Mouse (Mus musculus): ENCODE data around the gene Ssc5d. TPM values are rescaled to one million over a fixed set of nuclear protein-coding genes. Genes with fewer than 3 reads are reported as not detected.

The Ssc5d gene
- polyA plus RNA-seq, 1 experiment, result 0.05 TPM

DNA sequence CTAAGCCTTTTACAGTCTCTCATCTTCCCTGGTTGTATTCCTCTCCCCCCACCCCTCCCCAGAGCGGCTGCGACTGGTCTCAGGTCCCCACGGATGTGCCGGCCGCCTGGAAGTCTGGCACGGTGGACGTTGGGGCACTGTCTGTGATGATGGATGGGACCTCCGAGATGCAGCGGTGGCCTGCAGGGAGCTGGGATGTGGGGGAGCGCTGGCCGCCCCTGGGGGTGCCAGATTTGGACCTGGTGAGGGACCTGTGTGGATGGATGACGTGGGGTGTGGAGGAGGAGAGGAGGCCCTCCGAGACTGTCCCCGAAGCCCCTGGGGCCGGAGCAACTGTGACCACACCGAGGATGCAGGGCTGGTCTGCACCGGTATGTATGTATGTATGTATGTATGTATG, 2.7 kb downstream of the Ssc5d start:
- no peak for TF ChIP-seq GATA1 (IDR thresholded peaks at IDR 0.05; ENCODE audit: low read length)

- no peak for TF ChIP-seq GATA1 (IDR thresholded peaks at IDR 0.05; ENCODE audit: low read length)
Observed at GRCm38 (mm10) chr7:4933103-4933502, 7.5 kb downstream of the Ssc5d start.

DNA sequence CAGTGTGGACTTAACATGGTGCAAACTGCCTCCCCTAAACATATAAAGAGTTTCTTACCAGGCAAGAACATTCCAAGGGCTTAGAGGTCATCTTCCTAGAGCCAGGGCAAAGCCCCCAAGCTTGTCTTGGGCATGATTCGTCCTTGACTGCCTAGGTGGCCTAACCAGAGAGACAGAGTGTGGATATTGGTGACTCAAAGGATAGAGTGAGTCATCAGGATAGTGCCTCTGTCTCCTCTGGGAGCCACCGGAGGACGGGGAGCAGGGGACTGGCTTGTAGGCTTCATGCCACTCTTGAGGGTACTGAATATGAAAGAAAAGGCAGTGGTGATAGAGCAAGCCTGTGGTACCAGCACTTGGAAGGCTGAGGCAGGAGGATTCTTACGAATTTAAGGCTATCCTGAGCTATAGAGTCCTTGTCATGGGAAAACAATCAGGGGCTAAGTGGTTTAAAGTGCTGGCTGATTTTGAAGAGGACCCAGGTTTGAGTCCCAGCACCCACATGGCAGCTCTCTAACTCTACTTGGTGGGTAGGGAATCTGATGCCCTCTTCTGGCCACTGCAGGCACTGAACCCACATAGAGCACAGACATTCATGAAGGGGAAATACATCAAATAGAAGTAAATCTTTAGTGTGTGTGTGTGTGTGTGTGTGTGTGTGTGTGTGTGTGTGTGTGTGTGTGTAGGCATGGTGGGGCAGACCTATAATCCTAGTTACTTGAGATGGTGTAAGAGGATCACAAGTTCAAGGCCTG, 8.8 kb downstream of the Ssc5d start:
- no peak for TF ChIP-seq GATA1 (IDR thresholded peaks at IDR 0.05; ENCODE audit: low read length)

DNA sequence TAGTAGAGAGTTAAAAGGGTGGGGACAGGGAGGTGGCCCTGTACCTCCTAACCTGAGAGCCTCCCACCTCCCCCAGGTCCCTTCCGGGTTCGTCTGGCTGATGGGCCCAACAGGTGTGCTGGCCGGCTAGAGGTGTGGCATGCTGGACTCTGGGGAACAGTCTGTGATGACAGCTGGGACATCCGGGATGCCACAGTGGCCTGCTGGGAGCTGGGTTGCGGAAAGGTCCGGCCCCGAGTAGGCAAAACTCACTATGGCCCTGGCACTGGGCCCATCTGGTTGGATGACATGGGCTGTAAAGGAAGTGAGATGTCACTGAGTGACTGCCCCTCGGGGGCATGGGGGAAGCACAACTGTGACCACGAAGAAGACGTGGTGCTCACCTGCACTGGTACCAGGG, 11.2 kb downstream of the Ssc5d start:
- TF ChIP-seq GATA1 (IDR thresholded peaks at IDR 0.05; ENCODE audit: low read length), result no peak

GRCm38 (mm10) chr7:4937392-4937791, 11.8 kb downstream of the Ssc5d start:
- TF ChIP-seq GATA1 (IDR thresholded peaks at IDR 0.05; ENCODE audit: low read length), result no peak

DNA sequence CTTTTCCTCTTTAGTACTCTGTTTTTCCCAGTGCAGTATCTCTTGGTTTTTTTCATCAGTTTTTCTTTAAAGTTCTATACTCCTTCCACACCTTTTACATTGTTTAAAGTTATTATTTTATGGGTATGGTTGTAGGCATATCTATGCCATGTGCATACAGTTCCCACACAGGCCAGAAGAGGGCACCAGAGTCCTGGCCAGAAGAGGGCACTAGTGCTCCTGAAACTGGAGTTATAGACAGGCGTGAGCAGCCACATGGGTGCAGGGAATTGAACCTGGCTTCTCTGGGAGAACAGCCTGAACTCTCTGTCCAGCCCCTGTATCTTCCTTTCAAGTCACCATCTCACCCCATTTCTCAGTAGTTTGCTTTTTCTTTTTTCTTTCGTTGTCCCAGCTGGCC, 12.9 kb downstream of the Ssc5d start:
- TF ChIP-seq GATA1 (IDR thresholded peaks at IDR 0.05; ENCODE audit: low read length), result no peak

GRCm38 (mm10) chr7:4940068-4940479, 14.5 kb downstream of the Ssc5d start:
- no peak for TF ChIP-seq GATA1 (IDR thresholded peaks at IDR 0.05; ENCODE audit: low read length)

GRCm38 (mm10) chr7:4942673-4943072, 17.1 kb downstream of the Ssc5d start:
- no peak for TF ChIP-seq GATA1 (IDR thresholded peaks at IDR 0.05; ENCODE audit: low read length)

- TF ChIP-seq GATA1 (IDR thresholded peaks at IDR 0.05; ENCODE audit: low read length), result no peak
Observed at GRCm38 (mm10) chr7:4943223-4943815, 17.7 kb downstream of the Ssc5d start.

DNA sequence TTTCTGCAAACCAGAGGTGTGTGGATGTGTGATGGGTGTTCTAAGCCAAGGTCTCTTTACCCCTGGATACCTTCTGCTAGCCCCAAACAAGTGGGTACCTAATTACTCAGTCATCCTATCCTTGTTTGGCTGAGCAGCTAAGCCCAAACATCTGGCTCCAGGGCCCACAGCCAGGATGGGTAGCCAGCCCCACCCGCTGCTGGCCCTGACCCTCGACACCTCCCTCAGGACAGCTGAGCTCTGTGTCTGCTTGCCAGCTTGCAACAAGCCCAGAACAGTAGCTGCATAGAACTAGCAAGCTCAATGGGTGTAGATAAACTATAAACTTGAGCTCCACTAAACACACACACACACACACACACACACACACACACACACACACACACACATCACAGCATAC, 22.3 kb downstream of the Ssc5d start:
- TF ChIP-seq GATA1 (IDR thresholded peaks at IDR 0.05; ENCODE audit: low read length), result no peak

GRCm38 (mm10) chr7:4948386-4948785, 22.8 kb downstream of the Ssc5d start:
- TF ChIP-seq GATA1 (IDR thresholded peaks at IDR 0.05; ENCODE audit: low read length), result no peak

GRCm38 (mm10) chr7:4950561-4951342, 25.2 kb downstream of the Ssc5d start:
- no peak for TF ChIP-seq GATA1 (IDR thresholded peaks at IDR 0.05; ENCODE audit: low read length)

DNA sequence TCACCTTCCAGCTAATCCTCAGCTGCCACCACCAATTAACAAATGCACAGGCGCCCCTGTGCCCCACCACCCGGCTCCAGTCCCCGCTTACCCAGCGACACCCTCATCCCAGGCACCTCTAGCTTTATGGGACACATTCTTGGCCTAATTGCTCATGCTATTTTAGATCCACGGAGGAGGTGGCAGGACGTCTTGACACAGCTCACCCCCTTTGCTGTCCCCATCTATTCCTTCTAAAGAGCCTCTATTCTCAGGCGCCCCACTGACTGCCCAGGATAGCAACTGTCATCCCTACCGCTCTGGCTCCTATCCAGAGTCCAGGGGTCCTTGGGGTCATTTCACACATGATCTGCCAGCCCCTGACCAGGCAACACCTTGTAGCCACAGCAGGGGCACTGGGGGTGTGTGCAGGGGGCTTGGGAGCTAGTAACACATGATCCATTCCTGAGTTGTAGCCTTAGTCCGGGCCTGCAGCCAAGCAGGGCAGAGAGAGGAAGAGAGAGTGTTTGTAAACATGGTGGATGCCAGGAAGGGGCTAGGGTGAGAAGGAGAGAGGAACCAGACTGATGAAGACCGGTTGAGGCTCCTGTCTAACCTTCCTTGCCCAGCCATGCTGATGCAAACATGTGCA, 28.3 kb downstream of the Ssc5d start:
- TF ChIP-seq GATA1 (IDR thresholded peaks at IDR 0.05; ENCODE audit: low read length), result no peak

- TF ChIP-seq GATA1 (IDR thresholded peaks at IDR 0.05; ENCODE audit: low read length), result no peak
Observed at GRCm38 (mm10) chr7:4957361-4957760, 31.8 kb downstream of the Ssc5d start.

DNA sequence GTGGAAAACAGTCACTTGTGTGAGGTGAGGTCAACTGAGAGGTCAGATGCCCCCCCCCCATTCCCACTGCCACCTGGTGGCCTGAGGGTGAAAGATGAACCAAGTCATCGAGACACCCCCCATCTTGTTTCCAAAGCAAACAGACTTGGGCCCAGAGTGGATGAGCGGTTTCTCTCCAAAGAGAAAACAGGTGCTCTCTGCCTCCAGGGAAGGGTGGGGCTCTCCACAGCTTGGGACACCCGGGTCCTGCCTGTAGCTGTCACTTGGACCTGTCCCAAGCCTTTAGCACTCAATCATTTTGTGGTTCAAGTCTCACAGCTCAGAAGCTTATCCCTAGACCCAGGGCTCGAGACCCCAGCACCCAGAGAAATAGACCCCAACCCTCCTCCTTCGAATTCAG, 37.9 kb downstream of the Ssc5d start:
- no peak for TF ChIP-seq GATA1 (IDR thresholded peaks at IDR 0.05; ENCODE audit: low read length)

DNA sequence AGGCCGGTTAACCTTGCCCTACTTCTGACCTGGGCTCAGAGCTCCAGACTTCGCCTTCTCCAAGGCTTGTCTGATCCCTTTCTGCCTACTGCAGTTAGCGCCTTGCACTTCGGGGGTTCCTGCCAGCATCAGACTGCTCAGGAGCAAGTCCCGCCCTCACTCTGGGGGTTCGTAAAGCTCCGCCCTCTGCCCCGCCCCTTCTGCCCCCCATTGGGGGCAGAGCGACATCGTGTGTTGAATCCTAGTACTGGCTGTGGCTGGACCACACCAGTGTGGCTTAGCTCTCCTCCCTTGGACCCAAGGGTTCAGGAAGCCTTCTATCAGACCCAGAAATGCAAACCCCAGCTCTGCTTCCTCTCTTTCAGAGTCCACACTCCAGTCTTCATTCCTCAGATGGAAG, 38.7 kb downstream of the Ssc5d start, which contains the start of gene Sbk2:
Sbk2 (minus strand) TSS at position 135 of the 400 bp plus-strand sequence.
- TF ChIP-seq GATA1 (IDR thresholded peaks at IDR 0.05; ENCODE audit: low read length), result no peak
